Mouse (Mus musculus): ENCODE measurements around the gene Vmn1r32. TPM values are rescaled to one million over a fixed set of nuclear protein-coding genes. Genes with fewer than 3 reads are reported as not detected.

The Vmn1r32 gene
- polyA plus RNA-seq, 1 experiment from 2014 or later: 0.08 TPM

Other genes with a start within 250 kb of the Vmn1r32 start
- 19.8 and 19.9 TPM in 2 replicates for gene Mad2l1, start 24.7 kb downstream of the Vmn1r32 start, polyA plus RNA-seq (2015; fragmentation: Nextera tagmentation; extraction: Ambion mirVana)
- gene Vmn1r33, start 58.2 kb upstream of the Vmn1r32 start, polyA plus RNA-seq (2015; fragmentation: Nextera tagmentation; extraction: Ambion mirVana): not detected in 2 replicates
- not detected in 2 replicates for gene Vmn1r34, start 83.8 kb upstream of the Vmn1r32 start, polyA plus RNA-seq (2015; fragmentation: Nextera tagmentation; extraction: Ambion mirVana)
- not detected in 2 replicates for gene Vmn1r35, start 125.8 kb upstream of the Vmn1r32 start, polyA plus RNA-seq (2015; fragmentation: Nextera tagmentation; extraction: Ambion mirVana)
- gene Vmn1r36, start 159.1 kb upstream of the Vmn1r32 start, polyA plus RNA-seq (2015; fragmentation: Nextera tagmentation; extraction: Ambion mirVana): not detected in 2 replicates
- gene Vmn1r37, start 169.3 kb upstream of the Vmn1r32 start, polyA plus RNA-seq (2015; fragmentation: Nextera tagmentation; extraction: Ambion mirVana): not detected in 2 replicates
- not detected in 2 replicates for gene Vmn1r38, start 222.5 kb upstream of the Vmn1r32 start, polyA plus RNA-seq (2015; fragmentation: Nextera tagmentation; extraction: Ambion mirVana)